Mouse (Mus musculus) hindbrain, embryonic 12.5 days (tissue): ENCODE data around the gene Abcc4. TPM values are rescaled to one million over a fixed set of nuclear protein-coding genes. Genes with fewer than 3 reads are reported as not detected.
A peak's percentile ranks its signal among the peaks of the same experiment; 100 is the strongest.
"Not testable (repeated sequence)": the region's sequence is repeated elsewhere in the genome, so short reads cannot be mapped to it uniquely, and the experiment has no call there.

Experiments
- ATAC-seq: fragments of 200-750 bp; cut with Nextera tagmentation; 2 replicates; pipeline ENCODE4 v1.8.0; 2017; ENCODE audit warnings: moderate TSS enrichment; ENCODE audit not compliant: low FRiP score
- H3K27ac ChIP-seq: fragments of 300-500 bp; sonication (generic); 2 replicates; pipeline ENCODE4 v1.5.1; 2016; ENCODE audit warnings: mild to moderate bottlenecking
- H3K27me3 ChIP-seq: fragments of 300-500 bp; sonication (generic); 2 replicates; pipeline ENCODE4 v1.6.1; 2016; ENCODE audit warnings: mild to moderate bottlenecking
- H3K36me3 ChIP-seq: fragments of 300-500 bp; sonication (generic); 2 replicates; pipeline ENCODE4 v1.6.1; 2016; ENCODE audit warnings: mild to moderate bottlenecking
- H3K4me1 ChIP-seq: fragments of 300-500 bp; sonication (generic); 2 replicates; pipeline ENCODE4 v1.6.1; 2016
- H3K4me2 ChIP-seq: fragments of 300-500 bp; sonication (generic); replicated peaks from 2 replicates; pipeline ENCODE4 v1.6.1; 2016; ENCODE audit warnings: mild to moderate bottlenecking
- H3K4me3 ChIP-seq: fragments of 300-500 bp; sonication (generic); 2 replicates; pipeline ENCODE4 v1.5.1; 2016; ENCODE audit warnings: mild to moderate bottlenecking
- H3K9ac ChIP-seq: fragments of 300-500 bp; sonication (generic); 2 replicates; pipeline ENCODE4 v1.6.1; 2016; ENCODE audit warnings: mild to moderate bottlenecking, moderate library complexity
- H3K9me3 ChIP-seq: fragments of 300-500 bp; sonication (generic); replicated peaks from 2 replicates; pipeline ENCODE4 v1.6.1; 2016; ENCODE audit warnings: mild to moderate bottlenecking
- WGBS: fragments of 180-500 bp; shearing (Covaris S2); methylation state at CpG from one replicate; pipeline ENCODE4 v1.1.7; 2016; 5-methylcytosine and 5-hydroxymethylcytosine counted together
- polyA plus RNA-seq: library from polyadenylated mRNA; unstranded; fragments of >200 nt; fragmentation: Nextera tagmentation; extraction: Ambion mirVana; gene quantifications from 2 replicates; pipeline ENCODE4 v1.2.1, GENCODE M21; 2016

Gene Abcc4
- polyA plus RNA-seq, 1 experiment from 2014 or later, result 3.2 TPM

DNA sequence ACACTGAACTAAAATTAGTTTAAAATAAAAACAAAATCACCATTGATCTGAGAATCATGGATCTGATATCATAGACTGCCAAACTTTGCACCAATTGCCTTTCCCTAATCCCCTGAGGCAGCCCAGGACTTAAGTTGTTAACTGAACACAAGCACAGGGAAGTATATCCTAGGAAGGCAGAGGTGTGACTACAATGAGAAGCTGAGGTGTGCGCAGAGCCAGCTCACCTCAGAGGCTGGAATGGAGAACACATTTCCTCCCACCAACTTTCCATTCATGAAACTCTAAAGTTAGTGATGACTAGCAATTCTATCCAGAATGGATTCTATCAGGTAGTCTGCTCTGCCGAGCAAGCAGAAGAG lies 56.1 kb downstream of the Abcc4 start:
- H3K4me2 ChIP-seq, result no peak overlapping the region
- no peaks in the 10 kb centered on the region for H3K36me3 ChIP-seq
- no peak for ATAC-seq
- H3K27ac ChIP-seq, result no peak overlapping the region
- WGBS, result 93% methylated on average over 2 of the region's 2 CpGs
- no peaks in the 10 kb centered on the region for H3K9me3 ChIP-seq
- no peaks in the 10 kb centered on the region for H3K4me1 ChIP-seq
- H3K9ac ChIP-seq, result no peak overlapping the region
- no peak overlapping the region for H3K4me3 ChIP-seq
- H3K27me3 ChIP-seq, result no peaks in the 10 kb centered on the region

DNA sequence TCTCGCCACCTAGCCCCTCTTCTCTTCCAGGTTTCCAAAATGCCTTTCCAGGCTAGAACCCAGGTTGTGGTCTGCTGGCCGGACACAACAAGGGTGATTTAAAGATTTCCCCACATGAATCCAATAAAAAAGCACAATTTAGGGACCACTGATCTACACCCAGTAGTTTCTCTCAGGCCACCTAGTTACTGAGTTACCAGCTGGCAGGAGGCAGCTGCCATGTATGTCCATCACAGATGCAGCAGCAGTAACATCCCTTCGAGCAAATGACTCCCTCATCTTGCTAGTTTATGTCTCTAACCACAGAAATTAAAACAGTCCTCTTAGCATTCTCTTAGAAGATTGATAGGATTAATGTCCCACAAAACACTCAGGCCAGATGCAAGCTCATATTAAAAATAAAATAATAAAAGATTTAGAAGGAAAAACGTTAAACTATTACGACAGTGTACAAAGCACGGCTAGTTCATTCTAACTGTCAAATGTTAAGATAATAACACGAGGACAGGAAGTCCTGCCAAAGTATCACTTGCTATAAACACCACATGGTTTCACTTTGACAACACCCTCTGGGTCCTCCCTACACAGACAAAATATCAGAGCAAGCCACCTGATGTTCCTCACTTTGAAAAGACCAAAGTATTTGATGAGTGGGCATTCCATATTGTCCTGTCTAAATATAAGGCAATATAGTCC lies 56.7 kb downstream of the Abcc4 start:
- no peaks in the 10 kb centered on the region for H3K27me3 ChIP-seq
- H3K27ac ChIP-seq, result no peak overlapping the region
- no peak overlapping the region for H3K9ac ChIP-seq
- H3K4me2 ChIP-seq, result no peak overlapping the region
- H3K9me3 ChIP-seq, result no peaks in the 10 kb centered on the region
- 87% methylated on average over 7 of the region's 7 CpGs for WGBS
- no peaks in the 10 kb centered on the region for H3K4me1 ChIP-seq
- H3K36me3 ChIP-seq, result no peaks in the 10 kb centered on the region
- no peak for ATAC-seq
- H3K4me3 ChIP-seq, result no peak overlapping the region

DNA sequence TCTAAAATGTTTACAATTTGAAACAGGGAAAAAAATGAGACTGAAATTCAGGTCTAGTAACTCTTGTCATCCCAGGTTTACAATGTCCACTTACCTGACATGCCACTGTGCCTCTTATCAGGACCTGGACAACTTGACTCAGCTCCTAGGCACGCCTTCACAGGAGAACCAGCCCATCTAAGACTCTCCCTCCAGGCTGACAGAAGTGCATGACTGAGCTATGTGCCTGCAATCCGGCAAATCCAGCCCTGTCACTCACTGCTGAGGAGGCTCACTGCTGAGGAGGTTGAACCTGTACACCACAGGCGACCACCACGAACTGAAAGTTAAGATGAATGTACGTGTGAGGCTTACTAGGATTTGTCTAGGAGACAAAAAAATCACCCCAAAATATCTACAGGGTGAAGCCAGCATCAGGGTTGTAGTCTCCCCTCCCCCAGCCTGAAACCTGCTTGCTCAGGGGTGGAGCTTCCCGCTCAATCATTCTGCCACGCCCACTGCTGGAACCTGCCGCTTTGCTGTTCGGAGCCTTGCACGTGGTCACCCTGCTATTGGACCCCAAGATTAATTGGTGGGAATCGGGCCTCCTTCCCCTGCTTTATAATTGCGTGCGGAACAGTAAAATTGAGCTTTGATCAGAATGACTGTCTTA lies 63.0 kb downstream of the Abcc4 start:
- H3K4me3 ChIP-seq, ATAC-seq, H3K4me2 ChIP-seq, H3K27ac ChIP-seq, H3K9me3 ChIP-seq, H3K9ac ChIP-seq, H3K36me3 ChIP-seq, H3K27me3 ChIP-seq, H3K4me1 ChIP-seq: not testable (repeated sequence)
- 88% methylated on average over 13 of the region's 13 CpGs for WGBS

DNA sequence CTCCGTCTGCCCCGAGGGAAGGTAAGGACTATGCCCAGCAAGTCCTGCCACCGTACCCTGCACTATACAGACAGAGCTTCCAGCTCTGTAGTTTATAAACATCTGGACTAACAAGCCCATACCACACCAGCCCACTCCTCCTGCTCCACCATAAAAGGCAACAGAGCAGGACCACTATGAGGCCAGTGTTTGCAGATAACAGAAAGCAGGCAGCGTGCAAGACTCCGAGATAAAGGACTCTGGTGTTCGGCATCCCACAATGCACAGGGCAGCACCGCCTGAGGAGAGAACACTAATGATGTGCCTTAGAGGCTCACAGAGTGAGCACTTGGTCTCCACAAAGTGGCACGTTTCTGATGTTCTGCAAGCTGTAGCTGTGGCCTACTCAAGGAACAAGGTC lies 63.9 kb downstream of the Abcc4 start:
- no peaks in the 10 kb centered on the region for H3K27me3 ChIP-seq
- no peaks in the 10 kb centered on the region for H3K4me1 ChIP-seq
- H3K9me3 ChIP-seq, result no peaks in the 10 kb centered on the region
- ATAC-seq, result no peak
- no peak overlapping the region for H3K27ac ChIP-seq
- no peaks in the 10 kb centered on the region for H3K36me3 ChIP-seq
- H3K9ac ChIP-seq, result no peak overlapping the region
- H3K4me2 ChIP-seq, result no peak overlapping the region
- 79% methylated on average over 8 of the region's 8 CpGs for whole genome bisulfite sequencing
- no peak overlapping the region for H3K4me3 ChIP-seq

DNA sequence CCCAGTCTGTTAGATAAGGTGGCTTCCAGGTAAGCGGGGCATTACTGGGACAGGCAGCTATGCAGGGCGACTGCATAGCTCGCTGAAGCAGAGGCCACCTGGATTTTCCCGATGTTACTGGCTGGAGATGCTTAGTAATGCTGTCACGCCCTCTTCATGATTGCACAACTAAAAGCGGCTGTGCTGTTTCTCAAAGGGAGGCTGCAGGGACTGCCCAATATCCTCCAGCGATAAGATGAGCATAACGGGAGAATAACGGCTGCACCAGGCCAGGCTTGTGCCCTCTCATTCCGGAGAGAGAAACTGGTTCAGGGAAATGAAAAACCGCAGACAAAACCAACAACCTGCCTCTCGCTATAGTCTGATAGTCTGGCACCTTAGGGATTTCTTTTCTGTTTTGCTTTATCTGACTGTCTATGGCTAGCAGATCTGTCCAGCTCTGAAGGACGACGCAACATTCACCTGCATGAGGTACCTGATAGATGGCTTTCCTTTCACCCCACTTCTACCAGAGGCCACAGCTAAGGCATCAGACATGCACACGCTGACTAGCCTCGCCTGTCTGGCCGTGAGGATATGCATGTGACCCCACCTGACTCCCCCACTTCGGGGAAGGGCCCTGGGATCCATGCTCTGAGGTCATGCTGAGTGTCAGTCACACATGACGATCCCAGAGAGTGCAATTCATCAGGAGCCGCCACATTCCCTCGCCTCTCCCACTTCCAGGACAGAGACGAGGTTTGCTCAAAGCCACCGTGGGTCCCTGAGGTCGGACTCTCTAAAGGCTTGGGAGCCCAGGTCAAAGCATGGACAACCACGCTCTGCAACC lies 67.4 kb downstream of the Abcc4 start:
- no peak for ATAC-seq
- no peak overlapping the region for H3K4me2 ChIP-seq
- no peaks in the 10 kb centered on the region for H3K27me3 ChIP-seq
- WGBS, result 78% methylated on average over 25 of the region's 25 CpGs
- H3K27ac ChIP-seq, result no peak overlapping the region
- no peaks in the 10 kb centered on the region for H3K36me3 ChIP-seq
- H3K4me3 ChIP-seq, result no peak overlapping the region
- no peaks in the 10 kb centered on the region for H3K9me3 ChIP-seq
- peaks cover 6% of the 10 kb centered on the region for H3K4me1 ChIP-seq
- no peak overlapping the region for H3K9ac ChIP-seq

DNA sequence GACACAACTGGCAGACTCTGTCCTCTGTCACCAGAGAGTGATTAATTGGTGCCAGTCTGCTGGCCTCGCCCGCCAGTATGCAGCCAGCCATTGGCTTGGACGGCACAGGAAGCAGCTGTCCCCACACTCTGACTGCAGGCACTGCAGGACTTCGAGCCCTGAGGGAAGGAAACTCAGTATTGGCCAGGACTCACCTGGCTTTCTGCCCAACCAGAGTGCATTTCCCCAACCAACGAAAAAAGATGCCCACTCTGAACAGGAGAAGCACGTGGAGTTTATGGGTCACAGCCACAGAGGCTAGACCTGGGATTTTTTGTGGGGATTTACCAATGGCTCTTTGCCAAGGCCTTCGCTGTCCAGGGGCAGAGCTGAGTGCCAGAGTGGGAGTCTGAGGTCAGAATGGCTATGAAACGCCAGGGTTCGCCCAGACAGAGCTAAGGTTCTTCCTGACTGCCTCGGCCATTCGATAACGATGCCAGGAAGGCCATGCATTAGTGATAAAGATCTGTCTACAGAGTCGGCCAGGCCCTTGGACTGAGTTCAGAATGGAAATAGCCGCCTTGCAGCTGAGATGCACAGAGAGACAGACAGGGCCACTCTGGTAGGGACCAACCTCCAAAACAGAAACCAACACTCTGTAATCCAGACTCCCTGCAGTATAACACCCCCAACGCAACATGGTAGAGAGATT lies 70.4 kb downstream of the Abcc4 start:
- no peaks in the 10 kb centered on the region for H3K27me3 ChIP-seq
- 66% methylated on average over 15 of the region's 15 CpGs for WGBS
- no peak overlapping the region for H3K4me3 ChIP-seq
- no peaks in the 10 kb centered on the region for H3K9me3 ChIP-seq
- H3K27ac ChIP-seq, result no peak overlapping the region
- H3K4me2 ChIP-seq, result no peak overlapping the region
- no peaks in the 10 kb centered on the region for H3K36me3 ChIP-seq
- ATAC-seq, result peak; percentile 78; the same call in 1 of the 2 replicates
- peaks cover 6% of the 10 kb centered on the region for H3K4me1 ChIP-seq
- no peak overlapping the region for H3K9ac ChIP-seq

DNA sequence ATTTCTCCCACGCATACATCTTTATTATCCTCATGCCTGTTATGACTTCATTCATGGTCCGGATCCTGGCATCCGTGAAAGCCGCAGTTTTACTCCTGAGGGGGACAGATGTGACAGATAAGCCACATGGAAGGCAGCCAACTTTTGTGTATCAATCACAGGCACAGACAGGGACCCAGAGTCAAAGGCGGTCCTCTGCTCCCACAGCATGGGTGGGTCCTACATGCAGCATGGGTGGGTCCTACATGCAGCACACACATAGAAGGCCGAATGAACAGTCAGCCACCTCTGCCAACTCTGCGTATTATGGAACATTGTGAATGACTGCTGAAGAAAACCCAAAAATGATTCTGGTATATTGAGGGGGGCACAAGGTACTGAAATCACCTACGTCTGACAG lies 76.4 kb downstream of the Abcc4 start:
- H3K27me3 ChIP-seq, result no peaks in the 10 kb centered on the region
- H3K4me2 ChIP-seq, result no peak overlapping the region
- H3K9me3 ChIP-seq, result no peaks in the 10 kb centered on the region
- H3K4me1 ChIP-seq, result no peaks in the 10 kb centered on the region
- WGBS, result 87% methylated on average over 8 of the region's 8 CpGs
- H3K27ac ChIP-seq, result no peak overlapping the region
- ATAC-seq, result no peak
- no peaks in the 10 kb centered on the region for H3K36me3 ChIP-seq
- H3K9ac ChIP-seq, result no peak overlapping the region
- H3K4me3 ChIP-seq, result no peak overlapping the region

DNA sequence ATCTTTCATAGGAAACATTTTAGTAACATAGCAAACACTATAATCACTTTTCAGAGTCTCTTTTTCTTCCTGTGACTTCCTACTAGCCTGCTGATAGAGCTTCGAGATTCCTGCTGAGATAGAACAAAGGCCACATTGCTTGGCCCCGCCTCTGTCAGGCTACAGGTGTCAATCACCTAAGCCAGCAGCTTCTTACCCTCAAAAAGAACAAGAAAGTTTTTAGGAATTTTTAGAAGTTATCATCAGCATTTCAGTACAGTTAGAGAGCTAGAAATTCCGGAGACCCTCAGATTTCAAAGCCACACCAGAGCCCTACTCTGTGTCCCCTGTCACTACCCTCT lies 84.6 kb downstream of the Abcc4 start:
- Histone ChIP-seq H3K27ac (no peak overlapping the region), H3K27me3 (no peaks in the 10 kb centered on the region), H3K4me2 (no peak overlapping the region), H3K9ac (no peak overlapping the region), H3K4me1 (no peaks in the 10 kb centered on the region), H3K9me3 (no peaks in the 10 kb centered on the region), H3K36me3 (no peaks in the 10 kb centered on the region), H3K4me3 (no peak overlapping the region)
- WGBS, result 48% methylated on average over 3 of the region's 3 CpGs
- ATAC-seq, result no peak

DNA sequence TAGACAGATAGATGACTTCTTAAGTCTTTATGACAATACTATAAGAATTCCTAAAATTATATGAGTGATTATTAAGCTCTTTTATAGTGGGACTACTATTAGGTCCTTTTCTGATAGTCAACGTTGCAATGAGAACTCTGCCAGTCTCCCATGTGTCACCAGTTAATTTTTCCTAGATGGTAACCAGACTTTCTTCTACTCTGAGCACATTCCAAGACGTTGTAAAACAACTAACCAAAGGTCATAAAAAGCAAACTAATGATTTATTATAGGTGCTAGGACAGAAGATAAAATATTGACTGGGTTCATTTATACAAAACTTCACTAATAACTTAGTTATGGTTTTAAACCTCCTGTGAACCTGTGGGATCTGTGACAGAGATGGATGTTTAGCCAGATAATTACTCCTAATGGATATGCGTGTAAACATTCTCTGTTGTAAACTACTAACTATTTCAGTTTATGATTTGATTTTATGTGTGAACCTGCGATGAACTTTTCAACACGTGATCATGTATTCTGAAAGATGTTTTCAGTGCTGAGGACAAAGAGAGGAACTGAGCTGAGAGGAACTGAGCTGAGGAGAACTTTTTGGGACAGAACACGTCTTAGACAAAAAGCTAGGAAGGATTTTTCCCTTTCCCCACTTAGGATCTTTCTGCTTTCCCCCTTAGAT lies 85.1 kb downstream of the Abcc4 start:
- Histone ChIP-seq H3K36me3 (no peaks in the 10 kb centered on the region), H3K27me3 (no peaks in the 10 kb centered on the region), H3K4me3 (no peak overlapping the region), H3K9ac (no peak overlapping the region), H3K27ac (no peak overlapping the region), H3K4me1 (no peaks in the 10 kb centered on the region), H3K9me3 (no peaks in the 10 kb centered on the region), H3K4me2 (no peak overlapping the region)
- 82% methylated on average over 6 of the region's 6 CpGs for WGBS
- no peak for ATAC-seq

DNA sequence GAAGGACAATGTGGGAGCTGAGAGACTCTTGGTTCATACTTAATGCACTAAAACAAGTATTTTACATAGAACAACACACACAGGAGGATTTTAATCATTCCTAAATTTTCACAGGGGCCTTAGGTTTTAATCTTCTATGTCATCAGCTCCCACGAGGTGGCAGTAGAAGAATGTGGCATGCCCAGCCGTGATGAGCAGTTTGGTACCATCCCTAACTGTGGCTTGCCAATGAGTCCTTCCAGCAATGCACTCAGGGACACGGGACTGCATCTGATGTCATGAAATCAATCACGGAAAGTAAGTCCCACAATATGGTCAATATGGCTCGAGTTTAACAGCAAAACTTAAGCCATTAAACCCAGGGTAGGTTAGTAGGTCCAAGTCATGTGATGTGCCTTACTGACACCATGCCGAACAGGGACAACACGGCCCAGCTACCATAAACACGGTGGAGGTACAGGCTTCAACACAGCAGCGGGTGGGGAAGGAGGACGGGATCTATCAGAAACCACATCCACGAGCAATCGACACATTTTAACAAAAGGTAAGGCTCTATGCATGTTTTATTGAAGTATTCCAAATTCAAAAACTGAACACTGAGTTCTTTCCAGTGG lies 89.2 kb downstream of the Abcc4 start:
- ATAC-seq, result 0 out of 2 replicates have a peak, but pooled peaks have one; percentile 63
- WGBS, result 73% methylated on average over 12 of the region's 12 CpGs
- H3K27me3 ChIP-seq, result no peaks in the 10 kb centered on the region

DNA sequence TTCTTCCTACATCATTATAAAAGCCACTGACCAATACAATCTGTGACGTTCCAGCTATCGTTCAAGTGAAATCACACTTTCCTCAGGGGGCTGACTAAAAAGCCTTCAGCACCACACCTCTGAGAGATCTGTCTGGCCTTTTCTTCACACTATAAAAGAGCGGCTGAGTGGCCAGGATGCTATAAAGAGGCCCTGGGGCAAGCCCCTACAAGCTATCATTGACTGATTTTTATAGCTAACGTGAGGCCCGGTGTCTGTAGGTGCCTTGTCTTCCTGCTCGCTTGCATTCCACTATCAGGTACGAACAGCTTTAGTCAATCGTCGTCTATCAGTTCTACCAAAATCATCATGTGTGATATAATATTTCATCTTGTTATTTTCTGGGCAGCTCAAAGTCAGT lies 92.3 kb downstream of the Abcc4 start:
- Histone ChIP-seq H3K27ac (no peak overlapping the region), H3K9me3 (no peaks in the 10 kb centered on the region), H3K27me3 (no peaks in the 10 kb centered on the region), H3K4me1 (no peaks in the 10 kb centered on the region), H3K4me3 (no peak overlapping the region), H3K36me3 (no peaks in the 10 kb centered on the region), H3K9ac (no peak overlapping the region), H3K4me2 (no peak overlapping the region)
- WGBS, result 81% methylated on average over 9 of the region's 9 CpGs
- no peak for ATAC-seq

More for the DNA sequence above, 89.2 kb downstream of the Abcc4 start:
- H3K27ac ChIP-seq, result no peak overlapping the region
- no peak overlapping the region for H3K9ac ChIP-seq
- H3K36me3 ChIP-seq, result no peaks in the 10 kb centered on the region
- H3K4me3 ChIP-seq, result no peak overlapping the region
- H3K9me3 ChIP-seq, result no peaks in the 10 kb centered on the region
- H3K4me2 ChIP-seq, result no peak overlapping the region
- H3K4me1 ChIP-seq, result no peaks in the 10 kb centered on the region
